Mouse (Mus musculus) forebrain, embryonic 16.5 days (tissue): Measurements from ENCODE around the gene Hivep1. TPM values are rescaled to one million over a fixed set of nuclear protein-coding genes. Genes with fewer than 3 reads are reported as not detected.

Experiments
- ATAC-seq: fragments of 200-750 bp; cut with Nextera tagmentation; 2 replicates; pipeline ENCODE4 v1.8.0; 2017; ENCODE audit warnings: mild to moderate bottlenecking, moderate library complexity
- H3K27ac ChIP-seq: fragments of 300-500 bp; sonication (generic); 2 replicates; pipeline ENCODE4 v1.5.1; 2014; ENCODE audit warnings: low read length, control low read depth
- H3K27me3 ChIP-seq: fragments of 300-500 bp; sonication (generic); replicated peaks from 2 replicates; pipeline ENCODE4 v1.6.1; 2014; ENCODE audit warnings: low read length; ENCODE audit not compliant: control insufficient read depth, insufficient read depth
- H3K36me3 ChIP-seq: fragments of 300-500 bp; sonication (generic); 2 replicates; pipeline ENCODE4 v1.6.1; 2014; ENCODE audit not compliant: control insufficient read depth, insufficient read depth
- H3K4me1 ChIP-seq: fragments of 300-500 bp; sonication (generic); replicated peaks from 2 replicates; pipeline ENCODE4 v1.6.1; 2014; ENCODE audit warnings: low read length; ENCODE audit not compliant: control insufficient read depth, insufficient read depth
- H3K4me2 ChIP-seq: fragments of 300-500 bp; sonication (generic); 2 replicates; pipeline ENCODE4 v1.6.1; 2014; ENCODE audit warnings: mild to moderate bottlenecking, low read length, control low read depth
- H3K4me3 ChIP-seq: fragments of 300-500 bp; sonication (generic); replicated peaks from 2 replicates; pipeline ENCODE4 v1.5.1; 2014; ENCODE audit warnings: mild to moderate bottlenecking, low read length, control low read depth
- H3K9ac ChIP-seq: fragments of 300-500 bp; sonication (generic); replicated peaks from 2 replicates; pipeline ENCODE4 v1.6.1; 2014; ENCODE audit warnings: low read depth, low read length, control low read depth
- H3K9me3 ChIP-seq: fragments of 300-500 bp; sonication (generic); 2 replicates; pipeline ENCODE4 v1.6.1; 2016; ENCODE audit warnings: low read length; ENCODE audit not compliant: control insufficient read depth
- WGBS: fragments of 180-500 bp; shearing (Covaris S2); extraction: QIAGEN DNeasy Blood & Tissue Kit; methylation state at CpG from one replicate; pipeline ENCODE4 v1.1.7; 2014; 5-methylcytosine and 5-hydroxymethylcytosine counted together
- polyA plus RNA-seq: library from polyadenylated mRNA; unstranded; fragments of >200 nt; fragmentation: Nextera tagmentation; extraction: Ambion mirVana; gene quantifications from 2 replicates; pipeline ENCODE4 v1.2.1, GENCODE M21; 2015

The Hivep1 gene
- polyA plus RNA-seq, 1 experiment from 2014 or later = 16.6 TPM

DNA sequence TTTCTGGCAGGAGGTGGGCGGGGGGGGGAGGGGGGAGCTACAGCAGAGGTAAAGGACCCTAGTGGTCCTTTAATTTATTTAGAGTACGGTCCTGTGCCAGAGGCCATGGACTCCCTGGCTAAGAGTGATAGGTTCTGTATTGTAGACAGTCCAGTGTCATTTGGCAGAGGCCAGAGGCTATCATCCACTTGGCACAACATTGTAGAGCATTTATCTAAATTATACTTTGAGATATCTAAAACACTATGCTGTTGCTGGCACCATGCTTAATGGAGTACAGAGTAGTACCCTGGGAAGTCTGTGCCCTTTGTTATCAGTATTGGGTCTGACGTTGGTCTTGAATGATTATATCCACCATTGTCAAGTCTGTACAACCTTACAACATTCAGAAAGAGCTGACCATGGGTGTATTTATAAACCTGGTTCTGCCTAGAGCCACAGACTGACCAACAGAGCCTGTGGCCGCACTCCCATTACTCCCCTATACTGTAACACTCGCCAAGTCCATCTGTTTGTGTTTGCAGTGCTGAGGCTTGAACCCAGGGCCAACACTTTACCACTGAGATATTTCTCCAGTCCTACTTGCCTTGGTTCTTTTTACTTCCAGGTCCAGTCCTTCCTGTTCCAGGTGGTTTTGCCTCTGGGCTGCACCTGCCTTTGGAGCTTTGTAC is 69.4 kb downstream of the Hivep1 start:
- no peak overlapping the region for H3K27ac ChIP-seq
- H3K36me3 ChIP-seq = no peaks in the 10 kb centered on the region
- no peak overlapping the region for H3K4me2 ChIP-seq
- H3K4me1 ChIP-seq = no peaks in the 10 kb centered on the region
- no peaks in the 10 kb centered on the region for H3K9me3 ChIP-seq
- H3K9ac ChIP-seq = no peak overlapping the region
- ATAC-seq = no peak
- 84% methylated on average over 5 of the region's 5 CpGs for WGBS
- H3K27me3 ChIP-seq = no peaks in the 10 kb centered on the region
- no peak overlapping the region for H3K4me3 ChIP-seq

DNA sequence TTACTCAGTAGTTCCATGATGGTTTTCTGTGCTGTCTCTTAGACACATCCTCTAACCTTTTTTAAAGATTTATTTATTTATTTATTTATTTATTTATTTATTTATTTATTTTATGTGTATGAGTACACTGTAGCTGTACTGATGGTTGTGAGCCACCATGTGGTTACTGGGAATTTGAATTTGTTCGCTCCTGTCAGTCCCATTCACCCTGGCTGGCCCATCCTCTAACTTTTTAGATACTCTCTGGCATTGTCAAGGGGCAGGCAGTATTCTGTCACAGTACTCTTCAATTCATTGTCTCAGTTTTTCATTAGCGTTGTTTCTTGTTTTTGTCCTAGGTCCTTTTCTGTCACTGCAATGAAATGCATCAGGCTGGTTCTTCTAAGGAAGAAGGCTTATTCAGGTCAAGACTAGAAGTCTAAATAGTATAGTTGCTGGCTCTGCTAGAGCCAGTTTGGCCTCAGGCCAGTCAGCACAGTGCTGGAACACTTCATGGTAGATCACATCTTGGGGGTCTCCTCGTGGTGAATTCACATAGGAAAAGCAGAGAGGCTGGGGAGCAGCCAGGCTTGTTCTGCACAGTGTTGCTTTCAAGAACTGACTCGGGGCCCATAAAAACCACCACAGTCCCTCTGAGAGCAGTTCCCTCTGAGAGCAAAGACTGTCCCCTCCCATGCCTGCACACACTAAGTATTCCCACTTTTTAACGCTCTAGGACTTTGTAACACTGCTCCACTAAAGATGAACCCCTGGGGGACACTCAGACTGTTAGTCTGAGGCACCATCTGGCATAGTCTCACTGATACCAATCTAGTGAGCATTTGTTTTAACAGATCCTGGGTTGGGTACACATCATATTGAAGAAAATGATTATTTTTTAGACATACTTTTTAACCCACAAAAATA is 70.2 kb downstream of the Hivep1 start:
- Histone ChIP-seq H3K4me3 (no peak overlapping the region), H3K36me3 (no peaks in the 10 kb centered on the region), H3K4me2 (no peak overlapping the region), H3K9ac (no peak overlapping the region), H3K9me3 (no peaks in the 10 kb centered on the region), H3K27me3 (no peaks in the 10 kb centered on the region), H3K27ac (no peak overlapping the region), H3K4me1 (no peaks in the 10 kb centered on the region)
- peak; percentile 47; the same call in 1 of the 2 replicates for ATAC-seq
- 69% methylated on average over 5 of the region's 5 CpGs for WGBS

DNA sequence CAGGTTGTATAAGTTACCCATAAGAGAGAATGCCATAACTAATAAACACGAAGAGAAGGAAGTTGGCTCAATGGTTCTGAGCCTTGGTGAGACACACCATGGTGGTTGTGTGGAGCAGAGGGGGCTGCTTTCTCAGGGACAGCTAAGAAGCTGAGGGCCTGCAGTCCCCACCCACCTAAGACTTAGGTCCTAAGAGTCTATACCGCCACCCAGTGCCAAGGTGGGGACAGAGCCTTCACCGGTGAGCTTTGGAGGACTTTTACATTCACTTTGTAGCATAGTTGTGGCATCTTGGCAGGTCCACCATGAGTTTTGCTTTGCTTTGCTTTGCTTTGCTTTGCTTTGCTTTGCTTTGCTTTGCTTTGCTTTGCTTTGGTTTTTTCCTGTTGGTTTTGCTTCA is 92.8 kb downstream of the Hivep1 start:
- ATAC-seq = no peak
- Histone ChIP-seq H3K9me3 (no peaks in the 10 kb centered on the region), H3K9ac (no peak overlapping the region), H3K27me3 (no peaks in the 10 kb centered on the region), H3K27ac (no peak overlapping the region), H3K36me3 (no peaks in the 10 kb centered on the region), H3K4me3 (no peak overlapping the region), H3K4me1 (peaks cover 16% of the 10 kb centered on the region), H3K4me2 (no peak overlapping the region)
- 64% methylated on average over 3 of the region's 3 CpGs for WGBS

DNA sequence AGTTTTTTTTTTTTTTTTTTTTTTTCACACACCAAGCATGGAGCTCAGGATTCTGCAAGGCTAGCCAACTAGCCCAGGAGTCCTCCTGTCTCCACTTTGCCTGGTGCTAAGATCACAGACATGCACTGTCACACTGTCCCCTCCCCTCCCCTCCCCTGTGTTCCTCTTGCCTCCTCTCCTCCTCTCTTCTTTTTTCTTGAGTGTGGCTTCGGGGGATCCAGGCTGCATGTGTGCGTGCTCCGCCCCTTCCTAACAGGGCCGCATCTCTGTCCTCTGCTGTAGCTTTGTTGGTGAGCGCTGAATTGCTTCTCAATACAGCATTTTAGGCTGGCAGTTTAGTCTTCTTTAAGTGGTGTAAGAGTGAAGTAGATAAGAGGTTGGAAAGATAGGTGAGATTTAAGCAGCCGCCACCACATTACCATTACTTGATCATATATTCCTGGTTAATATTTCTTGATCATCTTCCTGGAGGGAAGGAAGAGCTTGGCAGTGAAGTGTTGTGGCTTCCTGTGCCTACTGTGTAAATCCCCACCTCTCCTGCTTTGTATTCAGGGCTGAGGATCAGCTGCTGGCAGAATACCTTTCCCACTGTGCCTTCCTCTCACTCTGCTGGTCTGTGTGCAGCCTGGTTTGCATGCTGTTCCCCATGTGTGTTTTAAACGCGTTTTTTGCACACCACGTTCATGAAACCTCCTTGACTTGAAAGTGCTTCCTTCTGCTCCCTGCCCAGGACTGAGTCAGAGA is 97.7 kb downstream of the Hivep1 start:
- ATAC-seq = peak; percentile 62
- Histone ChIP-seq H3K9me3 (no peaks in the 10 kb centered on the region), H3K4me2 (no peak overlapping the region), H3K9ac (0 out of 2 replicates have a peak overlapping the region, but pooled peaks have one; percentile 8), H3K36me3 (no peaks in the 10 kb centered on the region), H3K27ac (peak overlapping the region; percentile 1; the same call in 1 of the 2 replicates), H3K27me3 (no peaks in the 10 kb centered on the region), H3K4me1 (peaks cover 23% of the 10 kb centered on the region), H3K4me3 (no peak overlapping the region)
- 21% methylated on average over 9 of the region's 9 CpGs for WGBS

DNA sequence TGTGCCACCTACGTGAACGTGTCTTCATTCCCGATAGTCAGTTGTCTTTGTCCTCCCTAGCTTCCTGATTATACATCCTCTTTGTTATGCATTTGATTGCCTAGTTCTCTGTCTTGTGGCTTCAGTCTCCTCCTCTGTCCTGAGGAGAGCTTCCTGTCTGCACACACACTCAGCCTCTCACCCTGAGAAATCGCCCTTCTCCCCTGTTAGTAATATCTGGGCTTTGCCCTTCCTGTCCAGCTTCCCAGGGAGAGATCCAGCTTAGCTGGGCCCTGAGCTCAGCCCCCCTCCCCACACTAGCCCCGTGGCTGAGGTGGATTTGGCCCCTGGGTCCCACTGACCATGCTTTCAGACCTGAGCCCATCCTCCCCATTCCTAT is 98.2 kb downstream of the Hivep1 start:
- Histone ChIP-seq H3K4me3 (no peak overlapping the region), H3K4me2 (no peak overlapping the region), H3K27ac (peak overlapping the region; percentile 1; the same call in 1 of the 2 replicates), H3K9ac (0 out of 2 replicates have a peak overlapping the region, but pooled peaks have one; percentile 8), H3K27me3 (no peaks in the 10 kb centered on the region), H3K9me3 (no peaks in the 10 kb centered on the region), H3K4me1 (peaks cover 23% of the 10 kb centered on the region), H3K36me3 (peaks cover 3% of the 10 kb centered on the region; the same call in 1 of the 2 replicates)
- peak; percentile 26; the same call in 1 of the 2 replicates for ATAC-seq
- WGBS = 20% methylated on average over 5 of the region's 5 CpGs

DNA sequence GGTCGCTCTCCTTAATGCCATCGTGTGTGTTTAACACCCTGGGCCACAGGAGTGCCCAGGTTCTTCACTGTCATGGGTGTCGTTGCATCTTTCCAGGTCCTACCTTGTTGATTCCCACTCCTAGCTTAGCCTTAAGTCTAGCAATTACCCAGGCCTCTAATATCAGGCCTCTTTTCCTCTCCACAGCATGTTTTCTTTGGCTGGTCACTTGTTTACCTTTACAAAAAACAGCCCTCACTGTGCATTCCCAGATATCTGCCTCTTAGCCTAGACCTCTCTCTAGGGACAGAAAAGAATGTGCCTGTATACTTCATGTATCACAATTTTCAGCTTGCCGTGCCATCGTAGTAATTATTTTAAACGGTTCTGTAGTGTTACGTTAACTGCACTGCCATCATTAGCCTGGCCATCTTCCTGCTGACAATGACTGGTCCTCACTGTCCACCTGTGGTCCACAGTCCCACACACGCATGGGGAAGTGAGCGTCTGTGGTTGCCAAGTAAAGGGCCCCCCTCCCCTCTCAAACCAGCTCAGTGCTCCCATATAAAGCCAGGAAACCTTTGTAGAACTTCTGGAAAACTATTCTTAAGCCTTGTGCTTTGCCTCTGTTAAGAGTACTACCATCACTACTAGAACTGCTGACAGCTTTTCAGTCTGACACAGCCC is 98.8 kb downstream of the Hivep1 start:
- H3K4me2 ChIP-seq = no peak overlapping the region
- no peak overlapping the region for H3K27ac ChIP-seq
- peaks cover 7% of the 10 kb centered on the region; the same call in 1 of the 2 replicates for H3K36me3 ChIP-seq
- no peak overlapping the region for H3K9ac ChIP-seq
- H3K27me3 ChIP-seq = no peaks in the 10 kb centered on the region
- H3K4me1 ChIP-seq = peaks cover 23% of the 10 kb centered on the region
- ATAC-seq = no peak
- 84% methylated on average over 9 of the region's 9 CpGs for WGBS
- no peak overlapping the region for H3K4me3 ChIP-seq
- H3K9me3 ChIP-seq = no peaks in the 10 kb centered on the region

DNA sequence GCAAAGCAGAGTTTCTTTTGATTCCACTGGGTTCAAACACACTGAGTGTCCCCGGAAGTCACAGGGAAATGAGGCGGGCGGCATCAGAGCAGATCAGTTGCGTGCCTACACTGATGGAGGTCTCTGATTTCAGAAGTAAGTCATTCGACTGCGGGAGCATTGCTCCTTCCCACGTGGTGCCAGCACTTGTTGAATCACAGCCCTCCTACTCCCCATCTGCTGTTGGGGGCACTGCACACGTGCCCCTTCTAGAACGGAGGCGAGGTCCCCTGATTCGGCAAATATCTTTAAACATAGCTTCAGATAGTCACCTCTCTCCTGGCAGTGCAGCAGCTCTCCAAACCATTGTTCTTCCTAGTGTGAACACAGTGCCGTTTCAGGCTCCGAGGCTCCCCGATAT is 106.4 kb downstream of the Hivep1 start:
- no peaks in the 10 kb centered on the region for H3K9me3 ChIP-seq
- no peaks in the 10 kb centered on the region for H3K27me3 ChIP-seq
- peaks cover 12% of the 10 kb centered on the region; the same call in 1 of the 2 replicates for H3K36me3 ChIP-seq
- 92% methylated on average over 14 of the region's 14 CpGs for WGBS
- no peak overlapping the region for H3K27ac ChIP-seq
- H3K4me2 ChIP-seq = no peak overlapping the region
- H3K4me3 ChIP-seq = no peak overlapping the region
- no peak for ATAC-seq
- peaks cover 8% of the 10 kb centered on the region; the same call in 1 of the 2 replicates for H3K4me1 ChIP-seq
- no peak overlapping the region for H3K9ac ChIP-seq

DNA sequence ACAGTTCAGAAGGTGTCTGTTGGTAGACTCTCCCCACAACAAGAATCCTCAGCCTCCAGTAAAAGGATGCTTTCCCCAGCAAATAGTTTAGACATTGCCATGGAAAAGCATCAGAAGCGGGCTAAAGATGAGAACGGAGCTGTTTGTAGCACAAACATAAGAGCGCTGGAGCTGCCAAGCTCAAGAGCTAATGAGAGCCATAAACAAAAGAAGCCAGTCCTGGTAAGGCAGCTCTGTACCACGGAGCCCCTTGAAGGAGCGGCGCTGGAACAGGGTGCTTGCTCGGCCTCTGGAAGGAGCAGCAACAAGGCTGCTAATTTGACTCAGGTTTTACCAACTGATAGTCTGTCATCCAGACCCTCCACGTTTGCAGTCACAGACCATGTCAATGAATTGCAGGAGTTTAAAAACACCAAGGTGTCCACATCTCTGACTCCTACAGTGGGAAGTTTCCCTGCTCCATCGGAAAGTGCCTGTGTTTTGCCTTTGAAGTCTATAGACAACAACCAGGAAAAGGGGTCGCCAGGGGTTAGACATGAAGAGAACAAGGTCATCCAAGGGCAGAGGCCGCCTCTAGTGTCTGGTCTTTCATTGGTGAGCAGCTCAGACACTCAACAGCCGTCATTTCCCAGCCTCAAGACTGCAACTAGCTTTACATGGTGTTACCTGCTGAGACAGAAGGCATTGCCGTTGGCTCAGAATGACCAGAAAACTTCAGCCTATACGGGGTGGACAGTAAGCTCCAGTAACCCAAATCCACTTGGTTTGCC is 107.8 kb downstream of the Hivep1 start:
- H3K27ac ChIP-seq = no peak overlapping the region

More for the DNA sequence above, 107.8 kb downstream of the Hivep1 start:
- Histone ChIP-seq H3K4me2 (no peak overlapping the region), H3K4me3 (no peak overlapping the region), H3K27me3 (no peaks in the 10 kb centered on the region), H3K4me1 (peaks cover 8% of the 10 kb centered on the region; the same call in 1 of the 2 replicates), H3K9ac (no peak overlapping the region), H3K9me3 (no peaks in the 10 kb centered on the region), H3K36me3 (peaks cover 12% of the 10 kb centered on the region; the same call in 1 of the 2 replicates)
- 55% methylated on average over 14 of the region's 14 CpGs for WGBS
- ATAC-seq = peak; percentile 43; the same call in 1 of the 2 replicates
